Mouse (Mus musculus): ENCODE measurements around the gene Nmi. TPM values are rescaled to one million over a fixed set of nuclear protein-coding genes. Genes with fewer than 3 reads are reported as not detected.
"Not testable (repeated sequence)": the region's sequence is repeated elsewhere in the genome, so short reads cannot be mapped to it uniquely, and the experiment has no call there.

The Nmi gene
- polyA plus RNA-seq (2012; ENCODE audit: insufficient read depth, insufficient read length, missing spikeins): 24.4 TPM in 2 replicates

DNA sequence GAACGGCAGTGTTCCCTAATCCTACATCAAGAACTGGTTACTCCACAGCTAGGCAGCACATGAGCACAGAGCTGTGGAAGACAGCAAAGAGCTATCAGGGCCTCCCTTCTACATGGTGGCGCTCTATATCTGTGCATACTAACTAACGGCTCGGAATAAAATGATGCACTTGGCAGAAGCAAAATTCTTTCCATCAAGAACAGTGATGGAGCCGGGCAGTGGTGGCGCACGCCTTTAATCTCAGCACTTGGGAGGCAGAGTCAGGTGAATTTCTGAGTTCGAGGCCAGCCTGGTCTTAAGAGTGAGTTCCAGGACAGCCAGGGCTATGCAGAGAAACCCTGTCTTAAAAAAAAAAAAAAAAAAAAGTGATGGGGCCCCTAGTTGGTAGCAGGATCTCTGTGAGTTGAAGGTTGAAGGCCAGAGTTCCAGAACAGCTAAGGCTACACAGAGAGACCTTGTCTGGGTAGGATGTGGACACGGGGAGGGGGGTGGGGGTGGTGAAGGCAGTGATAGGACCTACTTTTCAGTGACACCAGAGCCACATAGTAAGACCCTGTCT is at the start of gene Nmi:
Gene Nmi (minus strand): TSS at position 85 of the 559 bp plus-strand sequence.
- Histone ChIP-seq H3K4me3 (ENCODE audit: insufficient read depth, low read depth, low read length) (peak within 1 kb of the TSS; percentile 82), H3K27ac (replicated peaks; ENCODE audit: low read depth, low read length) (peak within 1 kb of the TSS; percentile 81), H3K4me1 (ENCODE audit: control insufficient read depth, insufficient read depth, insufficient read length, low read length) (peaks cover 4% of the 10 kb centered on the region)

DNA sequence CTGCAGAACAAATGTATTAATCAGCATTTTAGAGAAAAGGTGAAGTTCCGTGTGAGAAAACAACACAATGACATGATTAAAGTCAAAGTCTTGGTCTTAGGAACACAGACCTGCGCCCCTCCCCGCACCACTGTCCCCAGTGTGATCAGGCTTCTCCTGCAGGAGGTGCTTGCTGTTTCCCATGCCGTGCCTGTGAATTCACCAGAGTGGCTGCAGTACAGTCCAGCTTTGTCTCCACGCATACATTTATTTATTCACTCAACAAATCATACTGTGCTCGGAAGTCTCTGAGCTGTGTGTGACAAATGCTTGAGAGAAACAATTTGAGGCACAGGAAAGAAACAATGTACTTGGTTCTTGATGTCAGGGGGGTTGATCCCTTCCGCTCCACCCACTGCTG is 43.1 kb upstream of the Nmi start:
- Histone ChIP-seq H3K27ac (replicated peaks; ENCODE audit: low read depth, low read length) (no peak overlapping the region), H3K4me1 (ENCODE audit: control insufficient read depth, insufficient read depth, insufficient read length, low read length) (no peaks in the 10 kb centered on the region), H3K4me3 (ENCODE audit: insufficient read depth, low read depth, low read length) (no peak overlapping the region)

DNA sequence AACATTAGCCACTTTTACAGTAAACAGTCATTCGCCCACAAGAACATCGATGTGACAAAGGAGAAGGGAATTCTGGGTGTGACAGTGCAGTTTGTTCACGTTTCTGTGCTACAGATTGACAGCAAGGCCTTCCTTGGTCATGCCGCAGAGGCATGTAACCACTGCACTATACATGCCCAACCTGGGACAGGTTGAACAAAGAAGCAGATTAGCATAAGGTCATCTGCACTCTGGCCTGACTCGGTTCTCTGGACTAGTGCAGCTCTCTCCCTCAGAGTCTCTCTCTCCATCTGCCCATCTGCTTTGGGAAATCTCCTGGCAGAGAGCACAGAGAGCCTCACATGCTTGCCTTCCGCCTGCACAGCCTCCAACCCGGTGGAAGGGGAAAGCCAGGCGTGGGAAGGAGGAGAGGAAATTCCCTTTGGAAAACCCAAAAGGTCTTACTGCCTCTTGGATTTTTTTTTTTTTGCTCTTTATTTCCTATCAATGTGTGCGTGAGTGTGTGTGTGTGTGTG is 40.1 kb upstream of the Nmi start:
- no peak overlapping the region for H3K27ac ChIP-seq (replicated peaks; ENCODE audit: low read depth, low read length)
- no peak overlapping the region for H3K4me3 ChIP-seq (ENCODE audit: insufficient read depth, low read depth, low read length)
- no peaks in the 10 kb centered on the region for H3K4me1 ChIP-seq (ENCODE audit: control insufficient read depth, insufficient read depth, insufficient read length, low read length)

DNA sequence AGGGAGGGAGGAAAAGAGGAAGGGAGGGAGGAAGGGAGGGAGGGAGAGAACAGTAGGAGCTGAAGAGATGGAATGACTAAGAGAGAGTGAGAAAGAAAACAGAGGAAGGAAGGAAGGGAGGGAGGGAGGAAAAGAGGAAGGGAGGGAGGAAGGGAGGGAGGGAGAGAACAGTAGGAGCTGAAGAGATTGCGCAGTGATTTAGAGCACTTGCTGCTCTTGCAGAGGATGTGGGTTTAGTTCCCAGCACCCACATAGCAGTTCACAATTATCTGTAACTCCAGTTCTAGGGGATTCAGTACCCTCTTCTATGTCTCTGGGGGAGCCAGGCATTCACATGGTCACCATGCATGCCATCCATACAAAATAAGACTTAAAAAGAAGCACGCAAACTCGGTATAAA is 38.5 kb upstream of the Nmi start:
- H3K27ac ChIP-seq (replicated peaks; ENCODE audit: low read depth, low read length); H3K4me3 ChIP-seq (ENCODE audit: insufficient read depth, low read depth, low read length); H3K4me1 ChIP-seq (ENCODE audit: control insufficient read depth, insufficient read depth, insufficient read length, low read length): not testable (repeated sequence)

DNA sequence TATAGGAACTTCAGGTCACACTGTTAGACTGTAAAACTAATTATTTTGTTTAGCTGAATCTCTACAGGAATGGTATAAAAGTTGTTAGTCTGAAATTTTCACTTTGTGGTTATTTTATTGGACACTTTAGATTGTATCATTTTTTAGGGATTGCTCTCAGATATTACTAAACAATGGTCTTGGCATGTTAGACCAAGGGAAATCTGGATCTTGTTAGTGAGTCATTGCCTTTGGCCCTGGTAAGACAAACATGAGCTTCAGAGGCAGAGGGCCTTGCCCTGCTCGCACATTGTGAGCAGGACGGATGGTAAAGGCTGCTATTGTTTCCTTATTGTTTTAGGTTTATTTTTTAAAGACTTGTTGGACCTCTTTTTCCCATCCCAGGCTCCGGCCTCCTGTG is 33.1 kb upstream of the Nmi start:
- no peak overlapping the region for H3K4me3 ChIP-seq (ENCODE audit: insufficient read depth, low read depth, low read length)
- H3K4me1 ChIP-seq (ENCODE audit: control insufficient read depth, insufficient read depth, insufficient read length, low read length): no peaks in the 10 kb centered on the region
- H3K27ac ChIP-seq (replicated peaks; ENCODE audit: low read depth, low read length): no peak overlapping the region

DNA sequence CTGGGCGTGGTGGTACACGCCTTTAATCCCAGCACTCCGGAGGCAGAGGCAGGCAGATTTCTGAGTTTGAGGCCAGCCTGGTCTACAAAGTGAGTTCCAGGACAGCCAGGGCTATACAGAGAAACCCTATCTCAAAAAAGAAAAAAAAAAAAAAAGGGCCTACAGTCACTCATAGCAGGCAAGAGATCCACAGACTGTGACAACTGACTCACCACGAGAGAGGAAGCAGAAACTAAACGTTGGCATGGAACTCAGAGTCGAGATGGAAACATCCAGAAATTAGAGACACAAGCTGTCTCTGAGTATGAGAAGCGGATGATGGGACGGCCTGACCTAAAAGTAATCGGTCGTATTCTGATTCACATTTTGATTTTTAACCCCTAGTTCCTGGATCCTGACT is 29.0 kb upstream of the Nmi start:
- H3K4me1 ChIP-seq (ENCODE audit: control insufficient read depth, insufficient read depth, insufficient read length, low read length); H3K4me3 ChIP-seq (ENCODE audit: insufficient read depth, low read depth, low read length); H3K27ac ChIP-seq (replicated peaks; ENCODE audit: low read depth, low read length): not testable (repeated sequence)

DNA sequence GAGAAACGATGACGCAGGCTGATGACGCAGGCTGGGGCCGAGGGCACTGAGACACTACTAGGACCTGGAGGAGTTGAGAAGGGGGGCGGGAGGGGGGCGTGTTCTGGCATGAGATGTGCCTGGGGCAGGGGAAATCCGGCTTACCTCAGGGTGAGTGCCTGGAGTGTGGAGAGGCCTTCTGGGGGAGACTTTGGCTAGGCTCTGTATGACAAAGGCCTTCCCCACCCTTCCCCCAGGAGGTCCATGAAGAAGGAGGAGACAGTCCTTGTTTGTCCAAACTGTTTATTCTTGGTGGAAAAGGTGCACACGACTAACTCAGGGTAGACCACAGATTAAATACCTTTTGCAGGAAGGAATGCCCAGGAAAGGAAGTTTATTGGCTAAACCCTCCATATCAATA is 28.2 kb upstream of the Nmi start:
- Histone ChIP-seq H3K4me3 (ENCODE audit: insufficient read depth, low read depth, low read length) (no peak overlapping the region), H3K27ac (replicated peaks; ENCODE audit: low read depth, low read length) (no peak overlapping the region), H3K4me1 (ENCODE audit: control insufficient read depth, insufficient read depth, insufficient read length, low read length) (no peaks in the 10 kb centered on the region)

DNA sequence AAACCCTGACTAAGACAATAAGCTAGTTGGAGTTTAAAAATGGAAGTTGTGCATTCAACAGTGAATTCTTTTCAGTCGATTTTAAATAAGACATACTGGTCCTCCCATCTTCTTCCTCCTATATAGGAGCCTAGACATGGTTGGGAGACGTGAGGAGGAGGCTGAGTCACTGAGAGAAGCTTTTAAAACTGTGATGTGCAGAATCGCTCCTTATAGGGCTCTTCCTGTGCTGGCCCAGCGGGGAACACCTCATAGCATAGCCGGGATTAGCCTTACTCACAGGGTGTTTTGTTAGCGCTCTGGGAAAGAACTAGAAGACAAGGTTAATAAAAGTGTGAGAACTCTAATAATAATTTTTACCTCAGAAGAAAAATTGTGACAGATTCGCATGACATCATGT is 26.7 kb upstream of the Nmi start:
- H3K4me3 ChIP-seq (ENCODE audit: insufficient read depth, low read depth, low read length): no peak overlapping the region
- H3K4me1 ChIP-seq (ENCODE audit: control insufficient read depth, insufficient read depth, insufficient read length, low read length): no peaks in the 10 kb centered on the region
- no peak overlapping the region for H3K27ac ChIP-seq (replicated peaks; ENCODE audit: low read depth, low read length)

DNA sequence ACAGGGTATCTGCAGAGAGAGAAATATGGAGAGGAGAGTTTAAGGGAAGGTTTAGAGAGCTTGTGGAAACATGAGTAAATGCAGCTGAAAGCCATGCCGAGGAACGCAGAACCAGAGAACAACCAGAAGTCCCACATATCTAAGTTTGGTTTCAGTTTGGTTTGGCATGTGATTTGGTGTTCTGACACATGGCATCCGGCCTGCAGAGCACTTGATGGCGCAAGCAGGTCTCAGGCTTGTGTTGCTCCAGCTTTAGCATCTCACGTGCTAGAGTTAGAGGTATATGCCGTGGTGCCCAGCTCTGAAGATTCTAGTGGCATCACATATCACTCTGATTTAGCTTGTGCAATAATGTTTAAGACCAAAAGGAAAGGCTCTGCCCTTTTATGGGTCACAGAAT is 18.2 kb upstream of the Nmi start:
- H3K27ac ChIP-seq (replicated peaks; ENCODE audit: low read depth, low read length): no peak overlapping the region
- no peaks in the 10 kb centered on the region for H3K4me1 ChIP-seq (ENCODE audit: control insufficient read depth, insufficient read depth, insufficient read length, low read length)
- no peak overlapping the region for H3K4me3 ChIP-seq (ENCODE audit: insufficient read depth, low read depth, low read length)

DNA sequence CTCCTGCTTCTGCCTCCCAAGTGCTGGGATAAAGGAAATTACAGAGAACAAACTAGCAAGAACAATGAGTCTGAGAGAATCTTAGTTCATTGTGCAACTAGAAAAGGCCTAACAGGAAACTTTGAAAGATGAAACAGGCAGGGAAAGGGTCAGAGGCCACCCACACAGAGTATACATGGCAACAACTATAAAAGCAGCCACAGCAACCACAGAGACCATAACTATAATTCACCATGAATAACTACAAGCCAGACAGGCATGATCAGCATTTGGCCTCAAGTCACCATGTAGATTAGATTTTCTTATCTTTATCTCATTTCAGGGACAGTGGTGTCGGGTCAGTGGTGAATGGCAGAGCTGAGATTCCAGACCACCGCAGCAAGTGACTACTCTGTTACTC is 16.3 kb upstream of the Nmi start:
- H3K4me3 ChIP-seq (ENCODE audit: insufficient read depth, low read depth, low read length): no peak overlapping the region
- no peak overlapping the region for H3K27ac ChIP-seq (replicated peaks; ENCODE audit: low read depth, low read length)
- no peaks in the 10 kb centered on the region for H3K4me1 ChIP-seq (ENCODE audit: control insufficient read depth, insufficient read depth, insufficient read length, low read length)

DNA sequence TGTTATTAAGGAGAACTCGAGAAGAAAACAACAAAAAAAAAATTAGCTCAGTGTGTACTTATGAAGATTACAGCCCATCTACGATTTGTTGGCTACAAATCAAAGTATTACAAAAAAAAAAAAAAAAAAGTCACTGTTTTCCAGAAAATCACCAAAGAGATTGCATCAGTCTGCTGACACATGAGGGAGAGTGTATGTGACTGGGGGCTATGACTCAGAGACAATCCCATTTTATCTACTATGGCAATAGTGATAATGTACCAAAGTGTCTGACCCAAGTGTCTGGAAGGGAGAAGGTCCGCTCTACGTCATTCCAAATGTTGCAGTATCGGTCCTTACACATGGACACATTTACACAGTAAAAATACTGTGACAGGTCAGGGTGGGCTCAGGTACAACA is 13.4 kb upstream of the Nmi start:
- Histone ChIP-seq H3K4me3 (ENCODE audit: insufficient read depth, low read depth, low read length) (no peak overlapping the region), H3K27ac (replicated peaks; ENCODE audit: low read depth, low read length) (no peak overlapping the region), H3K4me1 (ENCODE audit: control insufficient read depth, insufficient read depth, insufficient read length, low read length) (no peaks in the 10 kb centered on the region; the same call in none of the 2 replicates)

DNA sequence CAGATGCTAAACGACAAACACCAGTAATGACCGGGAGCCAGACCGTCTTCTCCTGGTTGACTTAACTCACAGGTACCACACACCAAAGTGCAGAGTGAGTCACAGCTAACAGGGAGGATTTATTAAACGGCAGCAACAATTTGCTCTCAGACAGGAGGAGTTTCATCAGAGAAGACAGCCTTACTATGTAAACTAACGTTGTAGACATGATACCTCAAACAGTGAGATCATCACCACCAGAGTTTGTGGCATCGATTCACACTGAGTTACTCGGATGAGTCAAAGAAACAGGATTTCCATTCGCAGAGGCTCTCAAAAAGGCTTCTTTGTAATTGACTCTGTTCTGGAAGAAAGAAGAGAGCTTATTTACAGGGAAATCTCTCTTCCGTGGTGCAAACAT is 12.9 kb upstream of the Nmi start:
- Histone ChIP-seq H3K4me1 (ENCODE audit: control insufficient read depth, insufficient read depth, insufficient read length, low read length) (peaks cover 4% of the 10 kb centered on the region), H3K27ac (replicated peaks; ENCODE audit: low read depth, low read length) (no peak overlapping the region)

DNA sequence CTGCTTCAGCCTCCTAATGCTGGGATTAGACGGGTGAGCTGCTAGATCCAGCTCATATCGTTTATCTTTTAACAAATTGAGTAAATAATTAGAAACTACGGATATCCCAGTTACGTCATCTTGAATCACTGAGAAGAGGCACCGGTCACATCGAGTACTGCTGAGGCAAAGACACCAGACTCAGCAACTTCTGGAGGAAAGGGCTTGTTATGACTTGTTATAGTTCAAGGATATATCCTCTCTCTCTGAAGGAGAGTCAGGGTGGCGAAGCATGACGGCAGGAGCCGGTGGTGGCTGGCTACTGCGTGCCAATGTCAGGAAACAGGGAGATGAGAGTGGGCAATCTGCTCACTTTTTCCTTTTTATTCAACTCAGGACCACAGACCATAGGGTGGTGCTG is 11.9 kb upstream of the Nmi start:
- Histone ChIP-seq H3K27ac (replicated peaks; ENCODE audit: low read depth, low read length) (no peak overlapping the region), H3K4me1 (ENCODE audit: control insufficient read depth, insufficient read depth, insufficient read length, low read length) (peaks cover 4% of the 10 kb centered on the region), H3K4me3 (ENCODE audit: insufficient read depth, low read depth, low read length) (no peak overlapping the region)

More for the DNA sequence above, 12.9 kb upstream of the Nmi start:
- no peak overlapping the region for H3K4me3 ChIP-seq (ENCODE audit: insufficient read depth, low read depth, low read length)

DNA sequence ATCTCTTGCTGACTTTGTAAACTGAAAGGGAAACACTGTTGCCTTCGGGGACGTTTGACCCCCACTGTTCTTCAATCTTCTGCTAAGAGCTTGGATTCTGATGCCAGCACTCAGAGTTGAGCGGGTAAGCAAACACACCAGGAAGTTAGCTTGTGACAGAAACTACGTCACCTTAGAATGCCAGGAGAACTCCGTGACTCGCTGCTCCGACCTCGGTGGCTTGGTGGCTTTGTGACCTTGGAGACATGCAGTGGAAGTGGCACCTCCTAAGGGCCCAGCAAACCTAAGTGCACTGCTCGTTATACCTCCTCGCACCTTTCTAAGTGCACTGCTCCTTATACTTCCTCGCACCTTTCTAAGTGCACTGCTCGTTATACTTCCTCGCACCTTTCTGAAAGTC is 9.0 kb upstream of the Nmi start:
- Histone ChIP-seq H3K27ac (replicated peaks; ENCODE audit: low read depth, low read length) (no peak overlapping the region), H3K4me3 (ENCODE audit: insufficient read depth, low read depth, low read length) (peak overlapping the region; percentile 17), H3K4me1 (ENCODE audit: control insufficient read depth, insufficient read depth, insufficient read length, low read length) (peaks cover 4% of the 10 kb centered on the region)

DNA sequence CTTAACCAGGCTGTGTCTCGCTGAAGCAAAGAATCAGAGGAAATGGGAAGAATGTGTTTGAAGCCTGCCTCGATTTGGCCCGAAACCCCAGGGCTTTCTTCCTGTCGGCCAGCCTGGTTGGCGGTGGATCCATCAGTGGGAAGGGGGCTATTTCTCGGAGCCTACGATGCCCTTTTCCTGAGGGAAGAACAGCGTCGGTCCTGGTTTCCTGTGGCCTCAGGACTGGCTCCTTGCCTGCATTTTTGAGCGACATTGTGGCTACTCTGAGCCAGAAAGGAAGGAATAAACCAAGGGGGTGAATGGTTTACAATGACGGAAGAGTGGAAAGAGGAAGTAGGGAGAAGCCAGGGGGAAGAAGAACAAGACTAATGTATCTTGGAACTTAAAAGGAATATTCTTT is 8.3 kb upstream of the Nmi start:
- Histone ChIP-seq H3K27ac (replicated peaks; ENCODE audit: low read depth, low read length) (peak overlapping the region; percentile 68; the same call in 1 of the 2 replicates), H3K4me3 (ENCODE audit: insufficient read depth, low read depth, low read length) (peak overlapping the region; percentile 51), H3K4me1 (ENCODE audit: control insufficient read depth, insufficient read depth, insufficient read length, low read length) (peaks cover 4% of the 10 kb centered on the region)

DNA sequence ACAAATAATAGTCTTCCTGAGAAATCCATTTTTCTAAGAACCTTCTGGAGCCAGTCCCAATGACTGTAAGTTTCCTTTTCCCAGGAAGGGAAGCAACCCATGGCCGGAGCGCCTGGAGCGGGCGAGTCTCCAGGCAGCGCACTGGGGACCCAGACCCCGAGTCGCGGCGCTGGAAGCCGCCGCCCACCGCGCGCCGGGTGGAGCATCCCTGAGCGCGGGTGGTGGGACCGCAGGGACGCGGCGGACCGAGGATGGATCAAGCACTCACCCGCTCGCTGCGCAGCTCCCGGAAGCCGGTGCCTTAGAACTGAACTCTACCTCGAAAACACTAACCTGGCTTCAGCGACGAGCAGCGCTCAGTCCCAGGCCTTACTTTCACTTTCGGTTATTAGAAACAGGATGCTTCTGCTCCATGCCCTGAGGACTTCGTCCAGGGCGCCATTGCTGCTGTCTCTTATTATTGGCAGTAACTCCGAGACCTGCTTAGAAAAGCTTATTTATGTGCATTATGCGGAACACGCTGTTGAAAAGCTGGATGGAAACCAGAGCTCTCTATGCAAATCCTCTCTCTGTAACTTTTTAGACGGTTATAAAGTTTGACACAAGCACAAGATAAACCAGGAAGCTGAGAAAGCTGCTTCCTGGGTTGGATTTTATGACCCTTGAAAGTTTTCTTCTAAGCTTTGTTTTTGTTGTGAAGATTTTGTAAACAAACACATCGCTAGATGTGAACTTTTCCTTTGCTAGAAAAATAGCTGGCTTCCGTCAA is 469 bp downstream of the Nmi start:
- Histone ChIP-seq H3K4me1 (ENCODE audit: control insufficient read depth, insufficient read depth, insufficient read length, low read length) (peaks cover 4% of the 10 kb centered on the region), H3K27ac (replicated peaks; ENCODE audit: low read depth, low read length) (peak overlapping the region; percentile 81), H3K4me3 (ENCODE audit: insufficient read depth, low read depth, low read length) (peak overlapping the region; percentile 82)
